Mouse (Mus musculus): Measurements from ENCODE around the gene 6430550D23Rik. TPM values are rescaled to one million over a fixed set of nuclear protein-coding genes. Genes with fewer than 3 reads are reported as not detected.

6430550D23Rik gene
- polyA plus RNA-seq, 1 experiment = 0.84 TPM

GRCm38 (mm10) chr2:155985776-155986175, 22.0 kb downstream of the 6430550D23Rik start:
- peaks cover 43% of the 10 kb centered on the region for H3K36me3 ChIP-seq (ENCODE audit: control insufficient read depth, insufficient read depth, low read length)
- 80% methylated on average over 7 of the region's 7 CpGs for WGBS
- no peak overlapping the region for H3K4me3 ChIP-seq (ENCODE audit: extremely low read depth, insufficient read depth, insufficient read length)
- no peaks in the 10 kb centered on the region for H3K27me3 ChIP-seq (ENCODE audit: control insufficient read depth, insufficient read depth, low read length)
- H3K27ac ChIP-seq (ENCODE audit: insufficient read depth, low read length) = no peak overlapping the region
- TF ChIP-seq POLR2A (IDR thresholded peaks at IDR 0.05; ENCODE audit: low read depth, low read length) = no peak
- no peak for DNase-seq (ENCODE audit: low read depth in 1 of 2, low spot score in 2 of 2)
- no peaks in the 10 kb centered on the region for H3K4me1 ChIP-seq (ENCODE audit: control insufficient read depth, insufficient read depth, insufficient read length)

DNA sequence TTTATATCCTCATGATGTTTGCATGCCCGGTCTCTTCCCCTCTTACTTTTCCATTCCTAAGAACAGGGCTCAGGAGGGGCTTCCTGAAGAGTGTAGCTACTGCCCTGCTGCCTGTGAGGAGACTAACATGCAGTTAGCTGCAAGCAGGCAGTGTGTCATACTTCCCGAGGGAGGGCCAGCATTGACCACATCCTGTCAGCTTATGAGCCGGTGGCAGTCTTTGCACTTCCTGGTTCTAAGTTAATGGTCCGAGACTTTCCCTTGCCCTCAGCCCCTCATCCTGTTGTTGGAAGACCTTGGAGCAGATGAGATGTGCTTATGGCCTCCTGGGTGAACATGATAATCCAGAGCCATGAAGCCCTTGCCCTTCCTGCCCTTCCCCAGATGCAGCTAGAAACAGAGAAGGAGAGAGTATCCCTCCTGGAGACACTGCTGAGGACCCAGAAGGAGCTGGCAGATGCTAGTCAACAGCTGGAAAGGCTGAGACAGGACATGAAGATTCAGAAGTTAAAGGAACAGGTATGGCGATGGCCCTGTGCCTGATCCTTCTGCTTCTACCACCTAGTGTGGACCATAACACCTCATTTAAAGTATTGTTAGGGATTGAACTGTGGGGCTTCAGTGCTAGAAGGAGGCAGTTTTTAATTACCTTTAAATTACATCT, 28.3 kb downstream of the 6430550D23Rik start:
- peak overlapping the region; percentile 49 for H3K4me3 ChIP-seq (ENCODE audit: extremely low read depth, insufficient read depth, insufficient read length)
- H3K36me3 ChIP-seq (ENCODE audit: control insufficient read depth, insufficient read depth, low read length) = peaks cover 8% of the 10 kb centered on the region
- TF ChIP-seq POLR2A (IDR thresholded peaks at IDR 0.05; ENCODE audit: low read depth, low read length) (peak; percentile 15; the same call in 1 of the 2 replicates), CTCF (IDR thresholded peaks at IDR 0.05; ENCODE audit: extremely low read depth, insufficient read depth, insufficient read length, insufficient replicate concordance) (no peak)
- no peaks in the 10 kb centered on the region for H3K27me3 ChIP-seq (ENCODE audit: control insufficient read depth, insufficient read depth, low read length)
- 14% methylated on average over 5 of the region's 5 CpGs for WGBS
- peaks cover 9% of the 10 kb centered on the region; the same call in 1 of the 2 replicates for H3K4me1 ChIP-seq (ENCODE audit: control insufficient read depth, insufficient read depth, insufficient read length)
- peak; percentile 58 to 74 for DNase-seq (ENCODE audit: low read depth in 1 of 2, low spot score in 2 of 2)
- peak overlapping the region; percentile 84 for H3K27ac ChIP-seq (ENCODE audit: insufficient read depth, low read length)

DNA sequence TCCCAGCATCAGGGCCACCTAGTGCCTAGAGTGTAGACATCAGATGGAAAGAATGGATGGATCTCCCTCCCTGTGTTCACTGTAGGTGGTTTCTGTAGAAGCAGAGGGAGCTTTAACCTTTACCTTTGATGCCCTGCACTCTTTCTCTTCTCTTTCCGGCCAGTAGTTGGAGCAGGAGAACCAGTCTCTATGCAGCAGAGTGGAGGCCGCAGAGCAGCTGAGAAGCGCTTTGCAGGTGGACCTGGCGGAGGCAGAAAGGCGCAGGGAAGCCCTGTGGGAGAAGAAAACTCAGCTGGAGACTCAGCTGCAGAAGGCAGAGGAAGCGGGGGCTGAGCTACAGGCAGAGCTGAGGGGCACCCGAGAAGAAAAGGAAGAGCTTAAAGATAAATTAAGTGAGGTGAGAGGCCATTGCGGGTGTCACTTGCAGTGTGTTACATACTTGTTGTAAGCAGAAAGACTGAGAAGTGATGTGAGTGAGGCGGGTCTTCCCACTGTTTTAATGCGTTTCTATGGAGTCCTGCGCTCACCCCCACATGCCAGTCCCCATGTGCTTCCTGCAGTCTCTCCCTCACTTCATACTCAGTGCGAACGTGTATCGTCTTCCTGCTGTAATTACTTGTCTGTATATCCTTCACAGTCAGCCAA, 33.6 kb downstream of the 6430550D23Rik start:
- TF ChIP-seq POLR2A (IDR thresholded peaks at IDR 0.05; ENCODE audit: low read depth, low read length) = no peak
- TF ChIP-seq CTCF (IDR thresholded peaks at IDR 0.05; ENCODE audit: extremely low read depth, insufficient read depth, insufficient read length, insufficient replicate concordance) = no peak
- peaks cover 9% of the 10 kb centered on the region; the same call in 1 of the 2 replicates for H3K4me1 ChIP-seq (ENCODE audit: control insufficient read depth, insufficient read depth, insufficient read length)
- DNase-seq (ENCODE audit: low read depth in 1 of 2, low spot score in 2 of 2) = peak in 1 of 2 experiments; percentile 25
- H3K36me3 ChIP-seq (ENCODE audit: control insufficient read depth, insufficient read depth, low read length) = peaks cover 19% of the 10 kb centered on the region
- no peak overlapping the region for H3K27ac ChIP-seq (ENCODE audit: insufficient read depth, low read length)
- 47% methylated on average over 14 of the region's 14 CpGs for WGBS
- H3K27me3 ChIP-seq (ENCODE audit: control insufficient read depth, insufficient read depth, low read length) = no peaks in the 10 kb centered on the region
- H3K4me3 ChIP-seq (ENCODE audit: extremely low read depth, insufficient read depth, insufficient read length) = no peak overlapping the region

DNA sequence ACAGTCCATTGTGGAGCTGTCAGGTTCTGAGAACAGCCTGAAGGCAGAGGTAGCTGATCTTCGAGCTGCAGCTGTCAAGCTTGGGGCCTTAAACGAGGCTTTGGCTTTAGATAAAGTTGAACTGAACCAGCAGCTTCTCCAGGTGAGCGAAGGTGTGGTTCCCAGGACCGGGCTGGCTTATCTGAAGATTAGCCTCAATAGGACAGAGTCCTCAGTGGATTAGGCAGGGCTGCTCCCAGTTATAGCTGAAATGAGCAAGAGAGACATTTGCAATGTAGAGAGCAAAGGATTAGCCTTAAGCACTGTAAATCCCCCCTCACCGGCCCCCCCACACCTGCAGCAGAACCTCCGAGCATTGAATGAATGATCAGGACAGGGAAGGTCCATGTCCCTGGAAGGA, 34.4 kb downstream of the 6430550D23Rik start:
- 88% methylated on average over 6 of the region's 6 CpGs for WGBS
- H3K36me3 ChIP-seq (ENCODE audit: control insufficient read depth, insufficient read depth, low read length) = peaks cover 25% of the 10 kb centered on the region
- TF ChIP-seq POLR2A (IDR thresholded peaks at IDR 0.05; ENCODE audit: low read depth, low read length) (no peak), CTCF (IDR thresholded peaks at IDR 0.05; ENCODE audit: extremely low read depth, insufficient read depth, insufficient read length, insufficient replicate concordance) (no peak)

DNA sequence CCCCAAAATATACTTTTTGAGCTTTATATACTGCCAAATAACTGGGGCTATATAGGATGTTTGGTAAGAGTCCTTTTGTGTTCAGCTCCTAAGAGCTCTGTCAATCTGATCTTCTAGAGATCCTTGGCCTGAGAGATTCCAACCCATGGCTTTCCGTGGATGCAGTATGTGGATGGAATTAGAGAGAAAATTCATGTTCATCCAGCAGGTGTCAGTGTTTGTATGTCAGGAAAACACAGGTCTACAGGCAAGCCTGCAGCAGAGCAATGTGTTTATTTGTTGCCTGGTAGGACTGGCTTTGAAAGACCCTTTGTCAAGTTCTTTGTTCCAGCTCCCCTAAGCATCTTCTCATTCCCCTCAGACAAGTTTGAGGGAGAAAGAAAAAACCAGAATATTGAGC, 44.8 kb downstream of the 6430550D23Rik start:
- peaks cover 7% of the 10 kb centered on the region for H3K36me3 ChIP-seq (ENCODE audit: control insufficient read depth, insufficient read depth, low read length)
- WGBS = 78% methylated on average over 1 of the region's 1 CpGs
- no peak overlapping the region for H3K4me3 ChIP-seq (ENCODE audit: extremely low read depth, insufficient read depth, insufficient read length)
- no peak for TF ChIP-seq POLR2A (IDR thresholded peaks at IDR 0.05; ENCODE audit: low read depth, low read length)
- TF ChIP-seq CTCF (IDR thresholded peaks at IDR 0.05; ENCODE audit: extremely low read depth, insufficient read depth, insufficient read length, insufficient replicate concordance) = no peak
- H3K27ac ChIP-seq (ENCODE audit: insufficient read depth, low read length) = no peak overlapping the region
- no peaks in the 10 kb centered on the region for H3K27me3 ChIP-seq (ENCODE audit: control insufficient read depth, insufficient read depth, low read length)
- no peaks in the 10 kb centered on the region for H3K4me1 ChIP-seq (ENCODE audit: control insufficient read depth, insufficient read depth, insufficient read length)
- no peak for DNase-seq (ENCODE audit: low read depth in 1 of 2, low spot score in 2 of 2)

More for the DNA sequence above, 34.4 kb downstream of the 6430550D23Rik start:
- H3K27me3 ChIP-seq (ENCODE audit: control insufficient read depth, insufficient read depth, low read length) = no peaks in the 10 kb centered on the region
- no peak overlapping the region for H3K4me3 ChIP-seq (ENCODE audit: extremely low read depth, insufficient read depth, insufficient read length)
- H3K27ac ChIP-seq (ENCODE audit: insufficient read depth, low read length) = no peak overlapping the region
- peaks cover 8% of the 10 kb centered on the region; the same call in 1 of the 2 replicates for H3K4me1 ChIP-seq (ENCODE audit: control insufficient read depth, insufficient read depth, insufficient read length)
- DNase-seq (ENCODE audit: low read depth in 1 of 2, low spot score in 2 of 2) = no peak

DNA sequence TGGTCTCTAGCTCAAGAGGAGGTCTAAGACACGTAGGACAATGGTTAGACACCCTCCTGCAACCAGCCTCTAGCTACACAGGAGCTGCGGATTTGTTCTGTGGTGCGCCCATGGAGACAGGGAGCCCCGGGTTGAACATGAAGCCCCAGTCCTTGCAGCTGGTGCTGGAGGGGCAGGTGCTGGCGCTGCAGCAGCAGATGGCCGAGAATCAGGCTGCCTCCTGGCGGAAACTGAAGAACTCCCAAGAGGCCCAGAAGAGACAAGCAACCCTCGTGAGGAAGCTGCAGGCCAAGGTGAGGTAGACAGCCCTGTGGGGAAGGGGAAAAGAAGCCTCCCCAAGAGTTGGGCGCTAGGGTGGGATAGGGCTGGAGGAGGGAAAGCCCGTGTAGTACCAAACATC, 45.9 kb downstream of the 6430550D23Rik start:
- peak in 1 of 2 experiments; percentile 39 for DNase-seq (ENCODE audit: low read depth in 1 of 2, low spot score in 2 of 2)
- Histone ChIP-seq H3K27me3 (ENCODE audit: control insufficient read depth, insufficient read depth, low read length) (no peaks in the 10 kb centered on the region), H3K36me3 (ENCODE audit: control insufficient read depth, insufficient read depth, low read length) (peaks cover 4% of the 10 kb centered on the region; the same call in 1 of the 2 replicates), H3K4me3 (ENCODE audit: extremely low read depth, insufficient read depth, insufficient read length) (no peak overlapping the region), H3K4me1 (ENCODE audit: control insufficient read depth, insufficient read depth, insufficient read length) (no peaks in the 10 kb centered on the region), H3K27ac (ENCODE audit: insufficient read depth, low read length) (no peak overlapping the region)
- TF ChIP-seq POLR2A (IDR thresholded peaks at IDR 0.05; ENCODE audit: low read depth, low read length) (no peak), CTCF (IDR thresholded peaks at IDR 0.05; ENCODE audit: extremely low read depth, insufficient read depth, insufficient read length, insufficient replicate concordance) (no peak)
- WGBS = 43% methylated on average over 10 of the region's 10 CpGs

DNA sequence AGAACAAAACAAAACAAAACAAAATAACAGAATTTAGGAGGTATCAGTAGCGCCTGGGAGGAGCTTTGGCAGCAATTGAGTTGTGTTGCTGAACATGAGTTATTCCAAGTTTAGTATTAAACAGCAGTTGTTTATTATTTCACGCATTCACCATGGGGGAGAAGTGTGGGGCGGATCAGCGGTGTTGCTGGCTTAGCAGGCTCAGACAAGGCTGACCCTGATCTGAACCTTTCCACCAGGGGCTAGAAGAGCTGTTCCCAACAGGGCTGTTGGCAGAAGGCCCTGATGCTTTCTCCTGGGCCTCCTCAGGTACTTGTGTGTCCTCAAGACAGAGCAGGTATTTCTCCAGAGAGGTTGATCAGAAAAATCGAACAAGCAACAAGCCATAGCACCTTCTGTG, 47.8 kb downstream of the 6430550D23Rik start:
- TF ChIP-seq CTCF (IDR thresholded peaks at IDR 0.05; ENCODE audit: extremely low read depth, insufficient read depth, insufficient read length, insufficient replicate concordance) = no peak
- Histone ChIP-seq H3K4me1 (ENCODE audit: control insufficient read depth, insufficient read depth, insufficient read length) (no peaks in the 10 kb centered on the region), H3K36me3 (ENCODE audit: control insufficient read depth, insufficient read depth, low read length) (0 out of 2 replicates have a peak, but pooled peaks cover 2% of the 10 kb centered on the region), H3K27ac (ENCODE audit: insufficient read depth, low read length) (no peak overlapping the region), H3K4me3 (ENCODE audit: extremely low read depth, insufficient read depth, insufficient read length) (no peak overlapping the region), H3K27me3 (ENCODE audit: control insufficient read depth, insufficient read depth, low read length) (no peaks in the 10 kb centered on the region)
- WGBS = 92% methylated on average over 5 of the region's 5 CpGs
- DNase-seq (ENCODE audit: low read depth in 1 of 2, low spot score in 2 of 2) = no peak

All from spleen, adult 2 months (tissue).